Mouse (Mus musculus): Measurements from ENCODE around the gene Hoxc13. TPM values are rescaled to one million over a fixed set of nuclear protein-coding genes. Genes with fewer than 3 reads are reported as not detected.

Gene Hoxc13
- polyA plus RNA-seq, 1 experiment from 2014 or later, result not detected

DNA sequence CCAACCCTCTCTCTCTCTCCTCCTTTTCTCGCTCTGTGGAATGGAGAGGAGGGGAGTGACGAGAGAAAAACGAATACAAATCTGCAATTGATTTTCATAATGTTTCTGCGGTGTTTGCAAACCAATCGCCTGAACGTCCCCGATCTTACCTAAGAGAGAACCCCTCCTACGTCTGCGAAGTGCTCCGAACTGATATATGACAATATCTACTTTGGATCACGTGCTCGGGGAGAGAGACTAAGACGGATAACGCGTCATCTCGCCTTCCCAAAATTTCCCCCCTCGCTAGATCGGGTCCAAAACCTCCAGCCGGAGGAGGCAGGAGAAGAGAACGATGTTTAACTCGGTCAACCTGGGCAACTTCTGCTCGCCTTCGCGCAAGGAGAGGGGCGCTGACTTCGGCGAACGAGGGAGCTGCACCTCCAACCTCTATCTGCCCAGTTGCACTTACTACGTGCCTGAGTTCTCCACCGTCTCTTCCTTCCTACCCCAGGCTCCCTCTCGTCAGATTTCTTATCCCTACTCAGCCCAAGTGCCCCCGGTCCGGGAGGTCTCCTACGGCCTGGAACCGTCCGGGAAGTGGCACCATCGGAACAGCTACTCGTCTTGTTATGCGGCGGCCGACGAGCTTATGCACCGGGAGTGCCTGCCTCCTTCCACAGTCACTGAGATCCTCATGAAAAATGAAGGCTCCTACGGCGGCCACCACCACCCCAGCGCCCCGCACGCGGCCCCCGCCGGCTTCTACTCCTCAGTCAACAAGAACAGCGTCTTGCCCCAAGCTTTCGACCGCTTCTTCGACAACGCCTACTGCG, 33.5 kb downstream of the Hoxc13 start, which contains the start of gene Hoxc11:
Gene Hoxc11, plus strand, starts transcription at position 236 of the 815 bp plus-strand sequence.
- no peak within 1 kb of the TSS for H3K27ac ChIP-seq
- no peak within 1 kb of the TSS for H3K9ac ChIP-seq
- H3K9me3 ChIP-seq (replicated peaks), result no peaks in the 10 kb centered on the region
- ATAC-seq (replicated peaks; ENCODE audit: insufficient number of reproducible peaks, insufficient read depth, low FRiP score, low read depth), result no peak
- no peak within 1 kb of the TSS for H3K4me2 ChIP-seq
- H3K27me3 ChIP-seq, result peaks cover 98% of the 10 kb centered on the region
- no peak within 1 kb of the TSS; the same call in 1 of the 2 replicates for H3K4me3 ChIP-seq
- 2% methylated on average over 56 of the region's 57 CpGs for WGBS
- H3K36me3 ChIP-seq, result no peaks in the 10 kb centered on the region
- 0 out of 2 replicates have a peak, but pooled peaks cover 3% of the 10 kb centered on the region for H3K4me1 ChIP-seq (replicated peaks)

GRCm38 (mm10) chr15:102955007-102955382, 34.1 kb downstream of the Hoxc13 start:
- H3K4me1 ChIP-seq (replicated peaks), result 0 out of 2 replicates have a peak, but pooled peaks cover 3% of the 10 kb centered on the region
- no peak for ATAC-seq (replicated peaks; ENCODE audit: insufficient number of reproducible peaks, insufficient read depth, low FRiP score, low read depth)
- no peaks in the 10 kb centered on the region for H3K9me3 ChIP-seq (replicated peaks)
- no peaks in the 10 kb centered on the region for H3K36me3 ChIP-seq
- under 1% methylated on average over 28 of the region's 28 CpGs for WGBS
- no peak overlapping the region for H3K9ac ChIP-seq
- H3K27me3 ChIP-seq, result peaks cover 98% of the 10 kb centered on the region
- H3K4me2 ChIP-seq, result no peak overlapping the region
- H3K27ac ChIP-seq, result no peak overlapping the region
- no peak overlapping the region for H3K4me3 ChIP-seq

DNA sequence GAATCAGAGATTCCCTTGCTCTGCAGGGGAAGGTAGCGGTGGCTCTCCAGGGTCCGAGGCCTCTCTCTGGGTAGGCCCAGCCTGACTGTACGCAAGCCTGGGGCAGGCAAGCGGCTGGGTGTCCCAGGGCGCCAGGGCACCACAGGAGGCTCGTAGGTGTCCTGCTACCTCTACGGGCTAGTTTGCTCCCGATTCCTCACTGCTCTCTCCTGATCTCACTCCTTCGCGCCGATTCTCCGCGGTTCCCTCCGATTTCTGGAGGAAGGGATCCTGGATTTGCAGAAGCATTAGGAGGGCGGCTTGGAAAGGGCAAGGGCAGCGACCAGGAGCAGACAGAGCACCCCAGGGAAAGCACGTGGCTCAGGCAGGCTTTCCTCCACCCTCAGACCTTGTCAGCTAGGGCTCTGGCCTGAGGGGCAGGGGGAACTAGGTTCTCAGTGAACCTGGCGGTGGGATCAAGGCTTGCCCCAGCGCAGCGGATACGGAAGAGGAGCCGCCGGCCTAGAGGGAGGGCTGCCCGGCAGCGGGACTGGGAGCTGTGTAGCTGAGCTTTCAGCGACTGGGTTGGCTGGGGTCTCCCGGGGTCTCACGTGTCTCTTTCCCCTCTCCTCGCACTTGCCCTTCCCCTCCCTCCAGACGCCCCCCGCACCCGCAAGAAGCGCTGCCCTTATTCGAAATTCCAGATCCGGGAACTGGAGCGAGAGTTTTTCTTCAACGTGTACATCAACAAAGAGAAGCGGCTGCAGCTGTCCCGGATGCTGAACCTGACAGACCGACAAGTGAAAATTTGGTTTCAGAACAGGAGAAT, 35.1 kb downstream of the Hoxc13 start:
- ATAC-seq (replicated peaks; ENCODE audit: insufficient number of reproducible peaks, insufficient read depth, low FRiP score, low read depth), result no peak
- Histone ChIP-seq H3K4me3 (peak overlapping the region; percentile 9; the same call in 1 of the 2 replicates), H3K36me3 (no peaks in the 10 kb centered on the region), H3K27ac (no peak overlapping the region), H3K9me3 (replicated peaks) (no peaks in the 10 kb centered on the region), H3K27me3 (peaks cover 98% of the 10 kb centered on the region), H3K4me2 (no peak overlapping the region), H3K9ac (no peak overlapping the region), H3K4me1 (replicated peaks) (0 out of 2 replicates have a peak, but pooled peaks cover 3% of the 10 kb centered on the region)
- WGBS, result 2% methylated on average over 40 of the region's 40 CpGs

GRCm38 (mm10) chr15:102956906-102957305, 36.0 kb downstream of the Hoxc13 start:
- WGBS, result under 1% methylated on average over 12 of the region's 12 CpGs
- Histone ChIP-seq H3K27me3 (peaks cover 98% of the 10 kb centered on the region), H3K9me3 (replicated peaks) (no peaks in the 10 kb centered on the region), H3K9ac (no peak overlapping the region), H3K4me2 (no peak overlapping the region), H3K4me3 (no peak overlapping the region), H3K4me1 (replicated peaks) (0 out of 2 replicates have a peak, but pooled peaks cover 3% of the 10 kb centered on the region), H3K36me3 (no peaks in the 10 kb centered on the region), H3K27ac (no peak overlapping the region)
- no peak for ATAC-seq (replicated peaks; ENCODE audit: insufficient number of reproducible peaks, insufficient read depth, low FRiP score, low read depth)

DNA sequence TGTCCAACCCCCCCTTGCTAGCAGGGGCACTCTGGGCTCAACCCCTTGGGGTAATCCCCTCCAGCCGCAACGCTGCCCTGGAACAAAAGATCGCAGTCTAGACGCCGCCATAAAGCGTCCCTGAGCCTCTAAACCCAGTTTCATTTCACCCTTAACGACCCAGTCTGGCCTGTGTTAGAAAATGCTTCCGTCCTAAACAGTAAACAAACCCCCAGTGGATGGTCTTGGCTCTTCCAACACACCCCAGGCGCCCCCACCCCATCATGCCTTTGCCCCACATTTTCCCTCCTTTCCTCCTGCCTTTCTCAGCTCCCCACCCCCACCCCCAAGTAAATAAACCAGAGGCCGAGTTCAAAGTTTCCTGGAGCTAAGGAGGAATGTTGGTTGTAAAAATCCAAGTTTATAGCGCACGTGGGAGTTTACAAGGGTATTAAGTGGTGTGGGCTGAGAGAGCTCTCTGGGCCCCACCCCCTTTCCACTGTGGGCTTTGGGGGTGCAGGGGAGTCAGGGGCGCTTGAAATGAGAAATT, 38.8 kb downstream of the Hoxc13 start:
- Histone ChIP-seq H3K4me1 (replicated peaks) (0 out of 2 replicates have a peak, but pooled peaks cover 3% of the 10 kb centered on the region), H3K4me2 (no peak overlapping the region), H3K27ac (no peak overlapping the region), H3K9me3 (replicated peaks) (no peaks in the 10 kb centered on the region), H3K27me3 (peaks cover 97% of the 10 kb centered on the region), H3K4me3 (no peak overlapping the region), H3K9ac (no peak overlapping the region), H3K36me3 (no peaks in the 10 kb centered on the region)
- 1% methylated on average over 13 of the region's 13 CpGs for WGBS
- no peak for ATAC-seq (replicated peaks; ENCODE audit: insufficient number of reproducible peaks, insufficient read depth, low FRiP score, low read depth)

GRCm38 (mm10) chr15:102961728-102962127, 40.8 kb downstream of the Hoxc13 start:
- no peak overlapping the region for H3K4me2 ChIP-seq
- ATAC-seq (replicated peaks; ENCODE audit: insufficient number of reproducible peaks, insufficient read depth, low FRiP score, low read depth), result no peak
- H3K4me1 ChIP-seq (replicated peaks), result peaks cover 5% of the 10 kb centered on the region
- peaks cover 97% of the 10 kb centered on the region for H3K27me3 ChIP-seq
- H3K9me3 ChIP-seq (replicated peaks), result no peaks in the 10 kb centered on the region
- H3K36me3 ChIP-seq, result no peaks in the 10 kb centered on the region
- H3K9ac ChIP-seq, result no peak overlapping the region
- H3K27ac ChIP-seq, result no peak overlapping the region
- H3K4me3 ChIP-seq, result no peak overlapping the region
- WGBS, result 5% methylated on average over 6 of the region's 6 CpGs

DNA sequence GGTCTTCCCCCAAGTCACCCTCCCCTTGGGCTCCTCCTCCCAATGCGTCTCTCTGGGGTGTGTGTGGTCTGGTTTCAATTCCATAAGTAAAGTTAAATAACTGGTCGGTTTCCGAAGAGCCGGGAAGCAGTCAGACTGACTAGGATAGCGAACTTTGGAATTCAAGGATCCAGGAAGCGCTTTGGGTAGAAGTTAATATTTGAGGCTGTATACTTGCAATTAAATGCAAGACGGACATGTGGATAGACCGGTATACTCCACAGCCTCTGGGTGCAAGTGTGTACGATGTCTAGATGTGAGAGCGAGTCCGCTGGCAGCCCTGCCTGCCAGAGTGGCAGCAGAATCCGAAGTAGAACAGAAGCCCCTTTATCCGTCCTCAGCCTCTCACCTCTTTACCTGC, 41.6 kb downstream of the Hoxc13 start:
- Histone ChIP-seq H3K27me3 (peaks cover 97% of the 10 kb centered on the region), H3K4me3 (no peak overlapping the region), H3K9me3 (replicated peaks) (no peaks in the 10 kb centered on the region), H3K9ac (no peak overlapping the region), H3K4me2 (no peak overlapping the region), H3K4me1 (replicated peaks) (peaks cover 10% of the 10 kb centered on the region), H3K36me3 (no peaks in the 10 kb centered on the region), H3K27ac (no peak overlapping the region)
- ATAC-seq (replicated peaks; ENCODE audit: insufficient number of reproducible peaks, insufficient read depth, low FRiP score, low read depth), result no peak
- WGBS, result 5% methylated on average over 13 of the region's 13 CpGs

DNA sequence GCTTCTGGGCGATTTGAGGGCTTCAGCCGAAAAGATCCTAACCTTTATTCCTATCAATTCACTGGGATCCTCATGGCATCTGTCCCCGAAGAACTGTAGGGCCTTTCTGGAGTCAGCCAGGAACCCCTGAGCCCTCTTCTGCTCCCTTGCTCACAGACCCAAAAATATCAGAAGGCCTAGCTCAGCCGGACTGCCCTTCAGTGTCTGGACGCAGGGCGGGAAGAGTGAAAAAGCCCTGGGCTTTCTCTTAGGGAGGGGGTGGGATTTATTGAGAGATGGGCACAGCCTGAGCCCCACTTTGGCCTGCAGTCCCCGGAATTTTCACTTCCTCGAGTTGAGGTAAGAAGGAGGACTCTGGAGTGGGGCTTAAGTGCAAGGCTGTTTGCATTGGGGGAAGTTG, 42.4 kb downstream of the Hoxc13 start:
- Histone ChIP-seq H3K27me3 (peaks cover 96% of the 10 kb centered on the region), H3K4me1 (replicated peaks) (peaks cover 10% of the 10 kb centered on the region), H3K27ac (no peak overlapping the region), H3K4me2 (no peak overlapping the region), H3K4me3 (no peak overlapping the region), H3K9ac (no peak overlapping the region), H3K9me3 (replicated peaks) (no peaks in the 10 kb centered on the region), H3K36me3 (no peaks in the 10 kb centered on the region)
- 3% methylated on average over 8 of the region's 8 CpGs for WGBS
- no peak for ATAC-seq (replicated peaks; ENCODE audit: insufficient number of reproducible peaks, insufficient read depth, low FRiP score, low read depth)

DNA sequence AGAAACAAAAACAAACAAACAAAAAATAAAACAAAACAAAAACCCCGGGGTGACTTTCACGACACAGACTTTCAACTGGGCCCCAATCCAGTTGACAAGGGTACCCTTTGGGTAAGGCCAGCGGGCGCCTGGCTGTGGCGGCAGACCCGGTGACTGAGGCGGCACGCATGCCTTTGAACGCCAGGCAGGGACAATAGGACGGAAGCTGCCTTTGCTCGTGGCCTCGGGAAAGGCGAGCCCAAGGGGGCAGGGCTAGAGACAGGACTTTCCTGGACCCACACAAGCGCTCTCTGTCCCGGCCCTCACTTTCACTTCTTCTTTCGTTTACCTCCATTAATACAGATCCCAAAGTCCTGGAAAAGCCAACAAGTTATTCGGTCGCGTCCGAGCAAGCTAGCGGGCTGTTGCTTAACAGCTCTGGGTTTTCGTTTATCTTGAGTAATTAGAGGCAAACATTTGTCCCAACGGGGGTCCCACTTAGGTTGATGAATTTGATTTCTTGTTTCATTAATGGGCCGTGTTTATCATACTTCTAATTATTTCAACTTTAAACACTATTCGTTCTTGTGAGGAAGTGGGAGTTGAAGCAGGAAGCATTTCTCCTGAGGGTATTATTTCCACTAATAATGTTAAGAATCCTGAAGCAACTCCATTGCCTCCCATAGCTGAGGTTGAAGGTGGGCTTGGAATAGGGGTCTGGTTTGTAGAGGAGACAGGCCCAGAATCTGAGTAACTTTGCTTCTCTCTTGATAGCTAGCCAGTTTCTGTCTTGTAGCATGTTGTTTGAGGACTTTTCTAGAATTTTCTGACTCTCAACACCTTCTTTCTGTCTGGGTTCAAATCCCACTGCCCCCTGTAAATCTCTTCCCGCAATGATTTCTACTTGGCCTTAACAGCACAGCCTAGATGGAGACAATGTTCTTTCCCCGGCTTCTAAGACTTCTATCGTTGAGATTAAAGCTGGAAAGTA, 43.1 kb downstream of the Hoxc13 start:
- ATAC-seq (replicated peaks; ENCODE audit: insufficient number of reproducible peaks, insufficient read depth, low FRiP score, low read depth), result no peak

GRCm38 (mm10) chr15:102965003-102965891, 44.3 kb downstream of the Hoxc13 start:
- H3K4me1 ChIP-seq (replicated peaks), result peaks cover 10% of the 10 kb centered on the region
- 6% methylated on average over 26 of the region's 26 CpGs for WGBS
- H3K9ac ChIP-seq, result no peak overlapping the region
- no peaks in the 10 kb centered on the region for H3K9me3 ChIP-seq (replicated peaks)
- no peak overlapping the region for H3K27ac ChIP-seq
- peaks cover 97% of the 10 kb centered on the region for H3K27me3 ChIP-seq
- H3K4me3 ChIP-seq, result no peak overlapping the region
- no peaks in the 10 kb centered on the region for H3K36me3 ChIP-seq
- ATAC-seq (replicated peaks; ENCODE audit: insufficient number of reproducible peaks, insufficient read depth, low FRiP score, low read depth), result no peak
- no peak overlapping the region for H3K4me2 ChIP-seq

More for the DNA sequence above, 43.1 kb downstream of the Hoxc13 start:
- H3K4me2 ChIP-seq, result no peak overlapping the region
- 3% methylated on average over 28 of the region's 28 CpGs for WGBS
- H3K4me1 ChIP-seq (replicated peaks), result peaks cover 10% of the 10 kb centered on the region
- H3K36me3 ChIP-seq, result no peaks in the 10 kb centered on the region
- no peak overlapping the region for H3K27ac ChIP-seq
- H3K27me3 ChIP-seq, result peaks cover 95% of the 10 kb centered on the region
- no peak overlapping the region for H3K9ac ChIP-seq
- H3K9me3 ChIP-seq (replicated peaks), result no peaks in the 10 kb centered on the region
- no peak overlapping the region for H3K4me3 ChIP-seq

Data from heart, embryonic 15.5 days (tissue).